Mouse (Mus musculus) cortical plate, adult 2 months (tissue): ENCODE data around the gene Enkur. TPM values are rescaled to one million over a fixed set of nuclear protein-coding genes. Genes with fewer than 3 reads are reported as not detected.

ENCODE experiments used
- H3K27ac ChIP-seq: fragments of 200-500 bp; 2 replicates; pipeline ENCODE4 v1.5.1; 2012; ENCODE audit warnings: low read length, control low read depth, inconsistent platforms; ENCODE audit not compliant: insufficient read depth
- H3K4me1 ChIP-seq: fragments of 200-500 bp; 2 replicates; pipeline ENCODE4 v1.6.1; 2011; ENCODE audit warnings: low read length; ENCODE audit not compliant: control insufficient read depth, insufficient read depth
- H3K4me3 ChIP-seq: fragments of 200-500 bp; 2 replicates; pipeline ENCODE4 v1.5.1; 2011; ENCODE audit warnings: mild to moderate bottlenecking, low read length, control low read depth; ENCODE audit not compliant: insufficient read depth
- CTCF ChIP-seq: fragments of 200-500 bp; IDR thresholded peaks from 2 replicates; pipeline ENCODE4 v1.5.1; 2011; ENCODE audit warnings: mild to moderate bottlenecking, control low read depth, low read length; ENCODE audit not compliant: insufficient read depth; ENCODE audit errors: extremely low read depth
- POLR2A ChIP-seq: fragments of 200-500 bp; IDR thresholded peaks from 2 replicates; pipeline ENCODE4 v1.6.1; 2011; ENCODE audit warnings: mild to moderate bottlenecking, low read length, control low read depth; ENCODE audit not compliant: insufficient read depth; ENCODE audit errors: extremely low read depth
- polyA plus RNA-seq: library from polyadenylated mRNA; depleted of rRNA; stranded (reverse); fragments of >200 nt; gene quantifications from 2 replicates; pipeline ENCODE4 v1.2.3, GENCODE M21; 2012

The Enkur gene
- polyA plus RNA-seq, 1 experiment = 4.4 TPM

DNA sequence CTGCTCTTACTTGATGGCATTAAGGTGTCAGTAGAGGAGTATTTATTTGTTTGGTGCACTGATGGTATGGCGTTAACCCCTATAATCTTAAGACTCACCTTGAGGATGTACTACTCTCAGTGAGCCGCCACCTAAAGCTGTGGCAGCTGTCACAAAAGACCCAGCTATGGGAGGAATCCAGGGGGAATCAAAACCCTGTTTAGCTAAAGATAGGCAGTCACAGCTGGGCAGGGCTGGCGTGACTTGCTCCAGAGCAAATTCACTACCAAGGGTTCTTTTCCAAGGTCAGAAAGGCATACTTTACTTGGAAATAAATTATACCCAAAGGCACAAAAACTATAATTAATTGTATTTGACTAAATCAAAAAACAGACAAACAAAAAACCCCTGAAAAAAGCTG is 26.0 kb upstream of the Enkur start:
- no peak overlapping the region for H3K27ac ChIP-seq
- TF ChIP-seq POLR2A = no peak
- no peak for TF ChIP-seq CTCF
- no peaks in the 10 kb centered on the region; the same call in 1 of the 2 replicates for H3K4me1 ChIP-seq
- H3K4me3 ChIP-seq = no peak overlapping the region

DNA sequence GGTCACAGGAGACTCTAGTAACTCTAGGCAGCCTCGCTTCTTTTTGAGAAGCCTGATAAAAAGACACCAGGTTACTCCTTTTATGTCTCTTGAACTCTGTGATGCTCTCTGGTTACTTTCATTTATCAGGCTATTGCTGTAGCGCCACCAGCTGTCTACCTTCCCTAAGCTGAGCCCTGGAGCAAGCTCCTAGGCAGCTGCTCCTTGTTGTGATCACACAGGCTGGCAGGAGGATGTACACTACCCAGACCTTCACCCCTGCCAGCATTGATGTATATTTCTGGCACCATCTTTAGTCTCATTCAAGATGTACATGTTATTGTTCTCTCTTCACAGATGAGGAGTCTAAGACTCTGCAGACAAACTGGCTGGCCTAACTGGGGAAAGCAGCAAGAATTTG is 25.1 kb upstream of the Enkur start:
- Histone ChIP-seq H3K4me1 (no peaks in the 10 kb centered on the region; the same call in 1 of the 2 replicates), H3K27ac (no peak overlapping the region), H3K4me3 (no peak overlapping the region)
- TF ChIP-seq CTCF (no peak), POLR2A (no peak)

DNA sequence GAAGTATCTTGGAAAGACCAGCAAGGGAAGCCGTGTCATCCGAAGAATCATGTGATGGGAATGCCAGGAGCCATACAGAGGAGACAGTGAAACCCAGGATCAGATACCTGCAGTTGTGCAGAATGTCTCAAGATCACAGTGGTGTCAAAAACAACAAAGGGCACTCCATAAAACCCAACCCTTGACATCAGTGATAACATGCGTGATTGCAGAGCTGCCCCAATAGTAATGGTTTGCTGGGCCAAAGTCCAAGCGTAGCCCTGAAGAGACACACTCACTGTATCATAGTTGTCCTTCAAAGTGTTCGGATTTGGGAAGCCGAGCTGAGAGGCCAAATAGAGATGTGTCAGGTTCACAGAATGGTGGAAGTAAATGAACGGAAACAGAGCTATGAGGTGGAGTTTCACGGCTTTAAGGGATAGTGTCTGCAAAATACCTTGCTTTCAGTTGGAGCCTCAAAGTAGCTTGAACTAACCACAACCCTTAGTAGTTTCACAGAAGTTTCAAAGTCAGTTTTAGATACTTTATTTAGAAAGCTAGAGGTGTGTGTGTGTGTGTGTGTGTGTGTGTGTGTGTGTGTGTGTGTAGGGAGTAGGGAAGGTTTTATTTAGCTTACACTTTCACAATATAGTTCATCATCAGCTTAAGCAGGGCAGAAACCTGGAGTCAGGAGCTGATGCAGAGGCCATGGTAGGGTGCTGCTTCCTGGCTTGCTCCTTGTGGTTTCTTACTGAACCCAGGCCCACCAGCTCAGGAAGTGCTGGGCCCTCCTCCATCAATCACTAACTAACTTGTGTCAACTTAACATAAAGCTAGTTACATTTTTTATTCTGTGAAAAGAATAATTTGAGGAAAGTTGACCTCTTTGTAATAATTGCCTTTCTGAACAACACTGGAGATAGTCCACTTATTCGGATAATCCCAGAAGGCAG is 17.6 kb upstream of the Enkur start:
- H3K4me3 ChIP-seq = no peak overlapping the region
- H3K4me1 ChIP-seq = no peaks in the 10 kb centered on the region
- TF ChIP-seq POLR2A = no peak
- TF ChIP-seq CTCF = no peak
- H3K27ac ChIP-seq = no peak overlapping the region

DNA sequence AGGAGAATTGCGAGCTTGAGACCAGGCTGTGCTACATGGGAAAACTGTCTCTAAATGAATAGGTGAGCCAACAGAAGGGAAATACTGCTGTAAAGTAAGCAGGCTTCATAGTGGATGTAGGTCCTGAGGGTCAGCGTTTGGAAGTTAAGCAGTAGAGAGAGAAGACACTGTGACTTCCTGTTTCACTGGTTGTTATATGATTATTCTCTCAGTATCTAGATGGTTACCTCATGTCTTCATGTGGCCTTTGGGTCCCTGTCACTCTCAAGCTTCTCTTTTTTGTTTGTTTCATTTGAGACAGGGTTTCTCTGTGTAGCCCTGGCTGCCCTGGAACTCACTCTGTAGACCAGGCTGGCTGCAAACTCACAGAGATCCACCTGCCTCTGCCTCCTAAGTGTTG is 10.1 kb upstream of the Enkur start:
- H3K27ac ChIP-seq = no peak overlapping the region
- no peaks in the 10 kb centered on the region for H3K4me1 ChIP-seq
- TF ChIP-seq CTCF (no peak), POLR2A (no peak)
- H3K4me3 ChIP-seq = no peak overlapping the region

DNA sequence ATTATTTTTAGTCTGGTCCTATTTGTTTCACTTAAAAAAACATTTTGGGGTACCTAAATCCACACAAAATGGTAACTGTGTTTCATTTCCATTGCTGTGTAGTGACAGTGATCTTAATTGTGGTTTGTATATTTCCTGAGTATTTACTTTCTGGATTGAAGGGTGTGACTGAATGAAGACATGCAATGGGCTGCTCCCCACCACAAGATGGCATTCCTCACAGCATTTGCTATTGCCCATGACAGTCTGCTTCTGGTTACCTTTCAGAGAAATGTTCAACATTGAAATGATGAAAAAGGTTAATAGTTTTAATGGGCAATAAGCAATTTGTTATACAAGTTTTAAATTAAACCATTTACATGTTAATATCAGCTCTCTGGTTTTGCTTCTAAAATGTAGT is 9.2 kb upstream of the Enkur start:
- Histone ChIP-seq H3K4me3 (no peak overlapping the region), H3K27ac (no peak overlapping the region), H3K4me1 (no peaks in the 10 kb centered on the region)
- peak; percentile 61 for TF ChIP-seq CTCF
- no peak for TF ChIP-seq POLR2A

DNA sequence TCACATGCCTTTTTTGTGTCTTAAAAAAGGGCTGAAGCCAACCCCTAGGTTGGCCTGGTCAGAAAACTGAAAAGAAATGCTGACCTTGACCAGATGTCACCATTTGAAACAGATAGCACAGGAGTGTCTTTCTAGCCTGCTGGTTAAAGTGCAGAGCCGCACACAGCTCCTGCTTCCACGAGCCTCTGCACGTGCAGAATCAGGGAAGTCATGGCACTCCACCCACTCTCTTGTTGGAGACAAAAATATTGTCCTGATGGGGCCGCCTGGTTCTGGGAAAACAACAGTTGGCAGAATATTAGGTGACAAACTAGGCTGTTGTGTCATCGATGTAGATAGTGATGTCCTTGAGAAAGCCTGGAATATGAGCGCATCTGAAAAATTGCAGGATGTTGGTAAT is 6.2 kb upstream of the Enkur start:
- Histone ChIP-seq H3K27ac (no peak overlapping the region), H3K4me1 (peaks cover 1% of the 10 kb centered on the region; the same call in 1 of the 2 replicates), H3K4me3 (no peak overlapping the region)
- TF ChIP-seq CTCF (no peak), POLR2A (no peak)

DNA sequence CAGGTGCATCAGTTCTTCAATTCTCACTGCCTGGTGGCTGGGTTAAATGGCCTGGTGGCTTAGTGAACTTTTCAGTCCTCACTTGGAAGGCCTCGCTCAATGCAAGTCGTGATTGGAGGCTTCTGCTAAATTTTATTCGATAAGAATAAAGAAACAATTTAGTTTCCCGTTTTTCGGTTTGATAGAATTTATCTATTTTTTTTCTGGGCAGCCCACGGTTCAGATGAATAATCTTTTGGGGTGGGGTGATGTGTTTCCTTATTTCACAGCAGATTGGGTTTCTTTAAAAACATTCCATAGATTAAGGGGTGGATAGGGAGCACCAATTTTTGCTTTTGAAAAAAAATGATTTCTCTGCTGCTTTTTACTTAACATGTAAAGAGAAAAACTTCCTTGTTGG is 1.1 kb upstream of the Enkur start:
- no peak overlapping the region for H3K27ac ChIP-seq
- TF ChIP-seq POLR2A = no peak
- TF ChIP-seq CTCF = no peak

DNA sequence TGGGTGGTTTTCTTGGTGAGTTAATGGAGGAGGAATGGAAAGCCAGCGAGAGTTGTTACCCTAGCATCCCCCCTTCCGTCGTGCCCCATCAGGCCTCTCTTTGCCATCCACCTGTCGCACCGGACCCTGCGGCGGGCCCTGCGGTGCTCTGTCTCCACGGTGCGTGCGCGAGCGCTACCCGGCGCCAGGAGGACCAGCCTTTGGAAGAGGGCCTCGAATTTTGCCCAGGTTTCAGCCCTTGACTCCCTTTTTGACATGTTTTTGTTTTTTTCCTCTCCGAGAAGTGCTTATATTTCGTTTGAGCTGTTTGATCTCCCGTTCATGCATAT is 630 bp upstream of the Enkur start:
- TF ChIP-seq CTCF (no peak), POLR2A (no peak)
- peak overlapping the region; percentile 67 for H3K4me3 ChIP-seq

More for the DNA sequence above, 1.1 kb upstream of the Enkur start:
- peak overlapping the region; percentile 67 for H3K4me3 ChIP-seq
- H3K4me1 ChIP-seq = peaks cover 1% of the 10 kb centered on the region; the same call in 1 of the 2 replicates

DNA sequence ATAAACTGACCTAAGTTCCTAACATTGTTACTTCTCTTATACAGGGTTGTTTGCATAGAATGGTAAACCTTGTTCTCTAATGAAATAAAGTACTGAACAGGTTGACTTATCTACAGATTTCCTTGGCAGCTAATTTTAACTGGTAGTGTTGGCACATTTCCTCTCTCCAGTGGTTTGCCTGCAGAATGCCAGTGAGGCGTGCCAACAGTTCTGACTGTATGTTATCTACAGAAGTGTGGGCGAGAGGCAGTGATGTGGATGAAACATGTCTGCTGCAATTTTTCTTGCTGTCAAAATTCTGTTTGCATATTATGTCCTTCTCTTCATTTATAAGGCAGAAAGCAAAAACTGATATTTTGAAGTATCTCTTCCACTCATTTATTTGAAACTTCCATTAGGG is 2.4 kb downstream of the Enkur start:
- TF ChIP-seq CTCF (no peak), POLR2A (no peak)
- Histone ChIP-seq H3K4me1 (peaks cover 1% of the 10 kb centered on the region; the same call in 1 of the 2 replicates), H3K4me3 (no peak overlapping the region), H3K27ac (no peak overlapping the region)

More for the DNA sequence above, 630 bp upstream of the Enkur start:
- H3K4me1 ChIP-seq = peaks cover 1% of the 10 kb centered on the region; the same call in 1 of the 2 replicates
- H3K27ac ChIP-seq = peak overlapping the region; percentile 24; the same call in 1 of the 2 replicates

DNA sequence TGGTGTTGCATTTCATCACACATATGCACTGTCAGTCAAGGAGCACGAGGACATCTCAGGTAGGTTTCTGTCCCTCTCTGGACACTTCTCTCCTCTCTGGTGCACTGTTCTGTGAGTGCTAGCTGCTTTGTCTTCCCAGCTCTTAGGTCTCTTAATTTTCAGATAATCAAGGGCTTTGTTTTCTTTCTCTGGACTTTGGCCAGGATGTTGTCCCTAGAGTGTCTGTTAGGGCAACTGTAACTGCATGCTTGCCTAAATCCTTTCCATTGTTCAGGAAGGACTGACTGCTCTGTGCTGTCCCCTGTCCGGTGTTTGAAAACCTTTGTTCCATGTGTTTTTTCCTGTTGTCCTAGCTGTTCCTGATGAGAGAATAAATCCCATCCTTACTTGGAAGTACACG is 6.1 kb downstream of the Enkur start:
- Histone ChIP-seq H3K4me1 (no peaks in the 10 kb centered on the region), H3K4me3 (no peak overlapping the region), H3K27ac (no peak overlapping the region)
- no peak for TF ChIP-seq POLR2A
- TF ChIP-seq CTCF = no peak

DNA sequence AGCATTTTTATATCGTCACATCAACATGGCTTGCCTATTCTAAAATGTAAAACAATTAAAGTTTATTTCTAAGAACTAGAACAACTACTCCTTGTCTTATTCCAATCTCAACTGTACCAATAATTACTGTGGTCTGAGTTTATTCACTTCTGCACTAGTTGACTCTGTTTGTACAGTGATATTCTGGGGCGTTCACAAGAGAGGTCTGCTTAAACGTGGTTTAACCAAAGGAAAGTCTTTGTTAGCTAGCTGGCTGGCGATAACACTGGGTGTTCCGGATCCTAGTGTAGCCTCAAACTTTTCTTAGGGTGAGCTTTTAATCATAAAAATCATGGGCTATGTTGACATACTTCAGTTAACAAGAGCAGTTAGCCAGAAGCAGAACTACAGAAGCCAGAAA is 9.9 kb downstream of the Enkur start:
- Histone ChIP-seq H3K4me1 (no peaks in the 10 kb centered on the region), H3K27ac (no peak overlapping the region), H3K4me3 (no peak overlapping the region)
- TF ChIP-seq POLR2A (no peak), CTCF (no peak)
